Mouse (Mus musculus) lung, postnatal 4 days (tissue): ENCODE measurements at regions not wholly inside any gene's neighbourhood (a gene's known extent, or its start where the extent isn't known, plus 50 kb on each side); places are given as distances from the start of the nearest gene placed in this dataset.
"Not testable (repeated sequence)": the region's sequence is repeated elsewhere in the genome, so short reads cannot be mapped to it uniquely, and the experiment has no call there.

ENCODE experiments used
- DNase-seq, 2 experiments: peaks; one replicate each; pipeline ENCODE4 v3.0.0; 2021

DNA sequence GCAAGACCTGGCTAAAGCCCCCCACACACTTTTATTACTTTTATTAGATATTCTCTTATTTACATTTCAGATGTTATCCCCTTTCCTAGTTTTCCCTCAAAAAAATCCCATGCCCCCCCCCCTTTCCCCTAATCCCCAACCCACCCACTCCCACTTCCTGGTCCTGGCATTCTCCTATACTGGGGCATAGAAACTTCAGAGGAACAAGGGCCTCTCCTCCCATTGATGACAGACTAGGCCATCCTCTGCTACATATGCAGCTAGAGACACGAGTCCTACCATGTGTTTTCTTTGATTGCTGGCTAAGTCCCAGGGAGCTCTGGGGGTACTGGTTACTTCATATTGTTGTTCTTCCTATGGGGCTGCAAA, 116.8 kb downstream of the Rfpl4b start:
- not testable (repeated sequence) for DNase-seq

- peak; percentile 42 to 59 for DNase-seq
These were observed 117.4 kb downstream of the Rfpl4b start for GRCm38 (mm10) chr10:38703954-38704761.

- DNase-seq = no peak
These were observed 144.1 kb downstream of the Rfpl4b start for GRCm38 (mm10) chr10:38677453-38677852.

DNA sequence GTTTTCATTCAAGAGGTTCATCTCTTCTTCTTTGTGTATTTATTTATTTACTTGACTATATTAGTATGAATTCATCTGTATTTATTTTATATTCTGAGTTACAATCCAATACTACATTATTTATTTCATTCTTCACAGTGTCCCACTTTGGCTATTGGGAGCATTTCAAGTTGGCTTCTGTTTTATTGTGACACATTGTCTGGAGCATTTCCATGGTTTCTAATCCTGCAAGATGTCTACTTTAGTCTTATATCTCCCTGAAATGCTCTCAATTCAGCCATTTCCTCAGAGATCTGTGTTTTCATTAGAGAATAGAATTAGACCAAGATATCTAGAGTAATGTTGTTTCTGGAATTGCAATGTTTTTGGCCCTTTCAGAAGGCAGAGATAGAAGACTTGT, 153.0 kb downstream of the Rfpl4b start:
- DNase-seq = no peak

DNA sequence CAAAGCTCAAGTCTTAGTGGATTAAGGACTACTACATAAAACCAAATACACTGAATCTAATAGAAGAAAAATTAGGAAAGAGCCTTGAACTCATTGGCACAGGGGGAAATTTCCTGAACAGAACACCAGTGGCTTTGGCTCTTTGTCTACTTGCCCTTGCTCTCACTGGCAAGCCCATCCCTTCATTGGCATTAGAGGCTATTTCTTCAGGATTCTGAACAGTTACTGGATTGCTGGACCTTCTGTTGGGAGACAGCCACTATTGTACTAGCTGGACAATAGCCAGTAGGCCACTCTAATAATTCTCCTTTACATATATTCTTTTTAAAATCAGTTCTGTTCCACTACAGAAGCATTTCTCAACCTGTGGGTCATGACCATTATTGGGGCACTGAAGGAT, 153.7 kb downstream of the Rfpl4b start:
- no peak for DNase-seq

DNA sequence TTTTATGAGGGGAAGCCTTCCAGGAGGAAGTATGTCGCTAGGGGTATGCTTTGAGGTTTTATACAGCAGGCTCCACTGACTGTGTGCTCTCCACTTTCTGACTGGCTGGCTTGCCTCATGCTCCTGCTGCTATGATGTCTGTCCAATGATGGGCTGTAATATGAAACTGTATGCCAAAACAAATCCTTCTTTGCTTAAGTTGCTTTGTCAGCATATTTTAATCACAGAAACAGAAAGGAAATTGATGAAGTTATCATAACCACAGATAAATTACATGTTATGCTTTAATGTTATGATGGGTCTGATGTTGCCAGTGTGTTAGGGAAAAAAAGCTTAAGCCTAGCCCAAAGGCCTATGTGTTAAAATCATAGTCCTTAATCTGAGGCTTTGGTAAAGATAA, 185.9 kb downstream of the Rfpl4b start:
- DNase-seq = no peak

DNA sequence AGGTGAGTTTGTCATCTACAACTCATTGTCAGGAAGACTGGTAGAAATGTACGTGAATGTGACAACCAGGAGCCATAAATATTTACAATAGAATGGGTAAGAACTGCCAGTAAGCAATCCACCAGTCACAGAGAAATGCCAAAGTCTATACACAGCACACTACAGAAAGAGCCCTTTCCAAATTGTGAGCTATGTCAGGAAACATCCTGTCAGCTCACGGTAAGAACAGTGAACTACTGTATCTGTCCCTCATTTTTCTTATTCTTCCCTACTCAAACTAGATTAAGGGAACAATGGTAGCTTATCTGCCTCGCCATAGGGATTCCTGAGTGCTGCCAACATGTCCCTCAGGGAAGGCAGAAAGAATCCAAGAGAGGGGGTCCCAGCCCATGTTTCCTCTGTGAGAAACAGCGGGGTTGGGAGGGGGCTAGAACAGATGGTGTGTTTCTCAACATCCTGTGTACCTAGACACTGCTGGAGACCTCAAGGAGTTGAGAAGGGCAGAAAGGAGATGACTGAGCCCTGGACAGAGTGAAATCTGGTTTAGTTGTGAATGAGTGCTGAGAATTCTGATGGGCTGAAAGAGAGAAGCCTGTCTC, 191.6 kb downstream of the Rfpl4b start:
- no peak for DNase-seq

DNA sequence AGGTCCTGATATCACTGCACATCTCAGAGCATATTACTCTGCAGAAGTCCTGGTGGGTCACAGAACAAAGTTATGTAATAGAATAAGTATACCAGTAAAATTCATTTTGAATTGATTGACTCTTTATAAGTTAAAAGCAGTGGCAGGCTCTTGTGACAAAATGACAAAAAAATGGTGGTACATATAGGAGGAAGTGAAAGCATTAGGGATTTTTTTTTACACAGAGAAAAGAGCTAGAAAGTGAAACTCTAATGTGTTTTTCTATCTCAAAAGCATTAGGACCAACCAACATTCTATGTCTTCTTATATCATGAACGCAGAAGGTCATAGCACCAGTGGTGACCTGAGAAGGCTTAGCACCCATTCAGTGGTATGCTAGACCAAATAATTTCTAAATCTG, 198.2 kb downstream of the Rfpl4b start:
- no peak for DNase-seq

DNA sequence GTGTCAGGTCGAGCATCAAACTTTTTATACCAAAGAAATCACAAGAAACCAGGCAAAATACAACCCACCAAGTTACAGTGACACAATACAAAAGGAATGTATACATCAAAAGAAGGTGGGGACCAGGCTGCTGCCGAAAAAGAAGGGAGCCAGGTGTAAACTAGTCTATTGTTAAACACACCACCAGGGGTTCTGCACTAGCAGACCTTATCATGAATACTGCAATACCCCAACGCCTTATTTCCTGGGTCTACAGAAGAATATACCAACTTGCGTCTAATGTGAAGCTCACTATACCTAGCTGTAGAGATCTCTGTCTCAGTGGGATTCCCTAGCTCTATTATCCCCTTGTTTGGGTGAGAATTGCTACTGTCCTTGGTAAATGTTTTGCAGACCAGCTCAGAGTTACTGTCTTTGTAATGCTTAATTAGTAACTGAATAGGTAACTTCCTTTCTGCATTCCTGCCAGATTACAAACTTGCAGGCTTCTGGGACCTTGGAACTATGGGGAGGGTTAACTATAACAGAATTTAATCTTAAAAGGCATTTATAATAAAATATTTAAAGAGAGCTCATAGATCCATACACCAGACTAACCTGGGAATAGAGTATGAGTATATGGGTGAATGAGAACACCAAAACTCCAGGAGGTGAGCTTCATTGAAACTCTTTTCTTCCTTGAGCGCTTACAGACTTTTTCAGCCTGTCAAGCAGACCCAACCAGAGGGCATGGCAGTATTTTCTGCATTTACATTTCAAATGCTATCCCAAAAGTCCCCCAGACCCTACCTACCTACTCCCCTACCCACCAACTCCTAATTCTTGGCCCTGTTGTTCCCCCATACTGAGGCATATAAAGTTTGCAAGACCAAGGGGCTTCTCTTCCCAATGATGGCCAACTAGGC, 211.7 kb downstream of the Rfpl4b start:
- no peak for DNase-seq

DNA sequence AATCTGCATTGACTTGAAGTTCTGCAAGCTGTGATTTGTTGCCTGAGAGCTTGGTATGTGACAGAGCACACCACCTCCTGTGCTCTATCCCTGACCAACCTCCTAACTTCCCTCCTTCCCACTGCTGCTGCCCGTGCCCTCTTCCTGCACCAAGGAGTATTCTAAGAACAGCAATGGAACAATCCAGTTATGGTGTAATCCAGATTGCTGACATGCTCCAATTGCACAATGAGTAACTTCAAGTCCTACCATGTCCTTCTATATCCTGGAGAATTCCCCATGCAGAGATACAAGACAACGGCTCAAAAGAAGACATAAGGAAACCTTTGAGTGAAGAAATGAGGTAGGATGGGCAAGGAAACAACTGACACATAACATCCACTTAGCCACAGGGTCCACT, 235.5 kb downstream of the Rfpl4b start:
- DNase-seq = no peak

DNA sequence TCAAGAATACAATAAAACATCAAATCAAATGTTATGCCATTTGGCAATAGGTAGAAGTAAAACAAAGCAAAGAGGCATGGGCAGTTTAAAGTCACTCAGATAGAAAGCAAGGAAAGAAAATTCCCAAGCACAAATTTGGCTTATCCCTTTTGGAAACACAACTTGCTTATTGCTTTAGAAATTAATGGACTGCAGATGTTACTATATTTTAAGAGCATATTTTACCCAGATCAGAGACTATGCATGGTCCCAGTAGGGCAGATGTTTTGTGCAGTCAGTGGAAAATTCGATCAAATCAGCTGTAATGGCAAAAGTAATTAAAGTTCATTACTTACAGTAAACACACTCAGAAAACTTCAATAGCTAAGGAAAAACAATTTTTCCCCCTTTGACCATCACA, 245.9 kb downstream of the Rfpl4b start:
- DNase-seq = no peak

GRCm38 (mm10) chr10:38573728-38574127, 247.9 kb downstream of the Rfpl4b start:
- DNase-seq = no peak

GRCm38 (mm10) chr10:38573146-38573545, 248.4 kb downstream of the Rfpl4b start:
- DNase-seq = no peak

GRCm38 (mm10) chr10:38567270-38567669, 254.3 kb downstream of the Rfpl4b start:
- DNase-seq = no peak

- DNase-seq = no peak
These were observed 255.2 kb downstream of the Rfpl4b start for GRCm38 (mm10) chr10:38566361-38566760.

GRCm38 (mm10) chr10:38555040-38555439, 266.5 kb downstream of the Rfpl4b start:
- no peak for DNase-seq

GRCm38 (mm10) chr10:38553688-38554680, 267.6 kb downstream of the Rfpl4b start:
- DNase-seq = peak; percentile 14 to 29

GRCm38 (mm10) chr10:38553326-38553687, 268.3 kb downstream of the Rfpl4b start:
- DNase-seq = no peak

- no peak for DNase-seq
These were observed 269.1 kb downstream of the Rfpl4b start for GRCm38 (mm10) chr10:38552350-38553076.

GRCm38 (mm10) chr10:38540031-38540430, 281.5 kb downstream of the Rfpl4b start:
- no peak for DNase-seq

DNA sequence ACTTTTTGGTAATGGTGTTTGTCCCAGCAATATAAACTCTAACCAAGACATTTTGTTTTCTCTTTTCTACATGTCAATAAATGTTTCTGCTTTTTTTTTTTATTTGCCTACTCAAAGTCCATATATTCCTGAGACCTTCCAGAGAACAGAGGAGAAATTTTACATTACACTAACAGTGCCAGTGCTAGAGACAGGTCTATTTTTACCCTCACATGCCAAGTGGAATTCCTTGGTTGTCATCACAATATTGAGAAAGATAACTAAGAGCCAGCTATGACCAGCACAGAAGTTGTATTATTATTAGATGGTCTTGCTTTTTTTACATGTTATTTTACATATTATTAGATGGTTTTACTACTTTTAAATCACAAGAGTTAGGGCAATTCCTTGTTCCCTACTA, 282.8 kb downstream of the Rfpl4b start:
- no peak for DNase-seq

- DNase-seq = no peak
These were observed 304.9 kb downstream of the Rfpl4b start for GRCm38 (mm10) chr10:38516636-38517035.
